Mouse (Mus musculus): ENCODE measurements around the gene Prom1.

The Prom1 gene

DNA sequence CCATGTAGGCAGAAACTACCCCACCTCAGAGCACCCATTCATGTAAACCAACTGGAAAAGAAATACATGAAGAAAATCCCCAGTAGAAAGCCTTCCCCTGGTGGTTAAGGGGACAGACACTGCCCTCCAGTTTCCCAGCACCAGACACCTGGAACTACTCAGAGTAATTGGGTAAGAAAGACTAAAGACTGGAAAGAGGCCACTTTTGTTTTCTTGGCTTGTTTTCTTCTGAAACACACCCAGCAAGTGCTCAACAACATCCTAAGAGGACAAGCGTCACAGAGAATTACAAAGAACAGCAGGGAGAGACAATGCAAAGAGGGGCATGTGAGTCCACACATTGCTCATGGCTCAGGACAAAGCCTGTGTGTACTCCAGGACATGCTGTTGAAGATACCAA lies 20.7 kb downstream of the Prom1 start:
- no peak for DNase-seq (ENCODE audit: low read depth in 1 of 2, low spot score in 2 of 2)

DNA sequence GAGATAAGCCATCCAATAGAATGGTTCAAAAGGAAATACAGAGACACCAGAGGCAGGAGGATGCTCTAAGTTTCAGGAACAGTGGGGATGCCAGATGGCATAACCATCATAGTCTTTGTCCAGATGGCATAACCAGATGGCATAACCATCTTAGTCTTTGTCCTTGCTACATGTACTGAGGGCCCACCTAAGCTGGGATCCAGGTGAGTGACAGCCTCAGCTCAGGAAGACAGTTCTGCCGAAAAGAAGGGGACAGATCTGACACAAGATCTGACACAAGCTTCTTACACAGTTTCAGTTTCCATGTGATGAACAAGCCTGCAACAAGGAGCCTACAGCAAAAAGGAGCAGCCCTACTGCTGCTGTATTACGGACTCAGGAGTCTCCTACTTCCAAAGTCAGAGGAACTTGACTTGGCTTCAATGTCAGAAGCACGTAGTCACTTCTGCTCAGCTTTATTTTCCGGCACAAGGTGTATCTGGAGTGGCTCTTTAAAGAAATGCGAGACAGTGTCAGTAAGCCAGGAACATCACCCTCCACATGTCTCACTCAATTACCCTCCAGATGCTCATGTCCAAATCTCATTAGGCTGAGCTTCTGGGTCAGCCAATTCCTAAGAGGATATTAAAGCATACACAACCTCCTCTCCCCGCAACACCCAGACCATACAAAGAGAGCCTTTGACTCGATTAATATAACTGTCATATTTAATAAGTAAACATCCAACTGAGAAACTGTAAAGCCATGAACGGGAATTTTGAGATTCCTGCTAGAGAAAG lies 21.4 kb downstream of the Prom1 start:
- no peak for DNase-seq (ENCODE audit: low read depth in 1 of 2, low spot score in 2 of 2)

DNA sequence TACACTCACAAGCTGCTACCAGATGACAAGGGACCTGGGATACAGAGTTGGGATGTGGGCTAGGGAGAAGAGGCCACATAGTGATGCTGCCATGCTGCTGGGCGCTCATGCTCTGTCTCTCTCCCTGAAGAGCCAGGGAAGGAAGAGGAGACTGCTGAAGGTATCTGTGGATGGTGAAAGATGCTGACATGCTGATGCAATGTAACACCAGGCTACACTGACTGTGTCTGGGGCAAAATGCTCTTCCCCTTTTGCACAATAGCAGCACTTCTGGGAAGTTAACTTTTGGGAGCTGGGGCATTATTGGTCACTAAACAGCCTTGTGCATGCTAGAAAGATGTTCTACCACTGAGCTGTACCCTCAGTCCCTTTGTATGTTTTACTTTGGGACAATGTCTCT lies 26.4 kb downstream of the Prom1 start:
- no peak for DNase-seq (ENCODE audit: low read depth in 1 of 2, low spot score in 2 of 2)

DNA sequence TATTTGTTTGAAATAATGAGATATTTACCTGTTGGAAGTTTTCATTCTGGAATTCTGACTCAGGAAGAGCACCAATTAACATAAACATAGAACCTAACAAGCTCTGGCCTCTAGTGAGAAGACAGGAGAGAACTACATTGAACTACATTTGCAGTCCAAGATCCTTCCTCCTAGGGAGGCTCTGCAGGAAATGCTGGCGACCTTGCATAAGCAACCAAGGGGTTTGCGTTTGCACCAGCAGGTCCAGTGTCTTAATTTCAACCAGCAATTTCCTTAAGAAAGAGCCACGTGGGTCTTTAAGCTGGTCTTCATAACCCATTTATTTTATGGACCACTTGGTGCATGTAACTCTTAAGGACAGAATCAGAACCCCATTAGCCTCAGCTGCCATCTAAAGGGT lies 28.2 kb downstream of the Prom1 start:
- DNase-seq (ENCODE audit: low read depth in 1 of 2, low spot score in 2 of 2): no peak

DNA sequence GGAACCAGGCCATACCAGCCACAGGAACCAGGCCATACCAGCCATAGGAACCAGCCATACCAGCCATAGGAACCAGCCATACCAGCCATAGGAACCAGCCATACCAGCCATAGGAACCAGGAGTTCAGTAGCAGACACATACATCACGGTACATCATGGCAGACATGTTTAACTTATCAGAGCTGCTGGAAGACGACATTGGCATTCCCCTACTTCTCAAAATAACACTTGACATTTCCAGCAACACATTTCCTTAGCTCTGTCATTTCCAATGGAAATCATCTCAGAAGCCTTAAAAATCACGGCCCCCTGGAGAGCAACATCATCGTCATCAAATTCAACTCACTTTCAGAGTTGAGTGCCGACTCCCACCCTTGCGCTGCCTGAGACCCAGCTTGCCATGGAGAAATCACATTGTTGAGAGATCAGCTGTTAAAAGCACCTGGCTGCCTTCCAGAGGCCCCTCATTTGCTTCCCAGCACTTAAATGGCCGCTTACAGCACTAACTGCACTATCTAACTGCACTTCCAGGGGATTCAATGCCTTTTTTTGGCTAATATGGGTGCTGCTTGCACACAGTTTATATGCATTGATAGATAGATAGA lies 31.2 kb downstream of the Prom1 start:
- no peak for DNase-seq (ENCODE audit: low read depth in 1 of 2, low spot score in 2 of 2)

DNA sequence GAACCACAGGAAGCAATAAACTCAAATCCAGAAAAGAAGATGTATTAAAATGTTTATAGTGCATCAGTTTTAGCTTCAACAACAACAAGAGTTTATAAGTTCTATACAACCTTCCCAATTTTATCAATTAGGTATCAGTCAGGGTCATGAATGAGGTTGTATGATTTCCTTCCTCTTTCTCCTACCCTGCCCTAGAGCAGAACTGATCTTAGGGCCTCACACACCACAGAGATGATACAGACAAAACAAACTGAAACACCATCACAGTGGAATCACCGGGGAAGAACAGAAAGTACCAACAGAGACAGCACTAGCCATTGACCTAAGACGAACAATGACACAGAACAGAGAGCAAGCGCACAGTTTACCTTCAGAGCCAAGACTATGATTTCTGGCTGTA lies 43.6 kb downstream of the Prom1 start:
- DNase-seq (ENCODE audit: low read depth in 1 of 2, low spot score in 2 of 2): no peak

DNA sequence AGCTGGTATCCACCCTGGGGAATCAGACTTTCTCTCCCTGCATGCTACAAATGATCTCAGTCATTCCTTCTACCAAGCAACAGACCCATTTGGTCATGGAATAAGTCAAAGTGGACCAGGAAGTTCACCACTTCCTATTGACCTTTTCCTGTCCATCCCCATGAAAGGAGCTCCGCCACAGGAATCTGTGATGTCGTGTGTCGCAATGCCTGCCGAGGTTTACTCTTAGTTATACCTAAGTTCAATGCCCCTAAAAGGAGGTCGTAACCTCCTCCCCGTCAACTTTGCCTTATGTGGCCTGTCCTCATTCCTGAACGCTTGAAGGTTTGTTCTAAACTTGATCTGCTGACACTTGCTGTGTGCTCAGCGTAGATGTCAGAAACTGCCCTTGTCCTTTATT lies 51.6 kb downstream of the Prom1 start:
- DNase-seq (ENCODE audit: low read depth in 1 of 2, low spot score in 2 of 2): no peak

DNA sequence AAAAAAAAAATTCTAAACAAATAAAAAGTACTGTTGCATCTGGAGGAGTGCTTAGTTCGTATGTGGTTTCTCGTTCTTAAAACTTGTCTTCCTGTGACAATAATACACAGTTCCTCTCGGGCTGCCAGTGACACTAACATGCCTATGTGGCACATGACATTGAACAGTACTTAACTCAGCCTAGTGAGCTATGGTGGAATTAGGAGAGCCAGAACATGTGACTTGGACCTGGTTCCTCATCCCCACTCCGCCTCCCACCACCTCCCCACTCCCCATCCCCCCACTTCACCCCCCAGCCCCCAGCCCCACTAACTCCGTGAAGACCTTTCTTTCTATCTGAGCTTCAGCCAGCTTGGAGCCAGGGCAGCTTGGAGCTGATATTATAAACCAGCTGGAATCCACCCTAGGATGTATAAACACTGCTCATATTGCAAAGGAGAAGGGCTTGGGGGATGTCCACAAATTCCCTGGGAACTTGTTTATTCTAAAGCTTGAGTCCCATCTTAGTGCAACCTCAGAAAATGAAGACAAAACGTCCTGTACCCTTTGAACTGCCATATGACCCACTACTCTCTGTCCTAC lies 52.3 kb downstream of the Prom1 start:
- DNase-seq (ENCODE audit: low read depth in 1 of 2, low spot score in 2 of 2): no peak

DNA sequence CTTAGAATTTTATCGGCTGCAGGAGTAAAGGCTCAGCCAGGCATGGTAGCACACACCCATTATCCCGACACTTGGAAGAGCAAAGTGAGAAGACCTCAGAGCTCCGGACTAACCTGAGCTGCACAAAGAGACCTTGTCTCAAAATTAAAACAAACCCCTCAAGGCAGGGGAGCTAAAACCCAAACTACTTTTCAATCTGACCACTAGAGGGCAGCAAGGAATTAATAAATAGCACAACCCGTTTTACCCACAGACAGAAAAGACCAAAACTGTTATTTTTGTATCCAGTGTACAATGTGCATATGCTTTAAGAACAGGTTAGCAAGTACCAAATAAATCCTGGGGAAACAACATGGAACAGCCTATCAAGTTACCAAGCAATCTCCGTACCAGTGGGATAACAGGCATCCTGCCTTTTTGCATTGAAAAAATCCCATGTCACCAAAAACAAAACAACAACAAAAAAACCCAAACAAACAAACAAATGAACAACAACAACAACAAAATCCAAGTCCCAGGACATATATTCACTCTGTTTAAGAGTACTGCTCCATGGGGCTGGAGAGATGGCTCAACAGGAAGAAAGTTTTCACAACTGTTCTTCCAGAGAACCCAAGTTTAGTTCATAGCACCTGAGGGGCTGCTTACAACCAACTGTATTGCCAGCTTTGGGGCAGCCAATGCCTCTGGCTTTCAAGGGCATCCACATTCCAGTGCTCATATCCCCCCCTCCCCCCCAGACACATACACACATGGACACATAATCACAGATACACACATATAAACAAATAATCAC lies 53.1 kb downstream of the Prom1 start:
- DNase-seq (ENCODE audit: low read depth in 1 of 2, low spot score in 2 of 2): no peak

DNA sequence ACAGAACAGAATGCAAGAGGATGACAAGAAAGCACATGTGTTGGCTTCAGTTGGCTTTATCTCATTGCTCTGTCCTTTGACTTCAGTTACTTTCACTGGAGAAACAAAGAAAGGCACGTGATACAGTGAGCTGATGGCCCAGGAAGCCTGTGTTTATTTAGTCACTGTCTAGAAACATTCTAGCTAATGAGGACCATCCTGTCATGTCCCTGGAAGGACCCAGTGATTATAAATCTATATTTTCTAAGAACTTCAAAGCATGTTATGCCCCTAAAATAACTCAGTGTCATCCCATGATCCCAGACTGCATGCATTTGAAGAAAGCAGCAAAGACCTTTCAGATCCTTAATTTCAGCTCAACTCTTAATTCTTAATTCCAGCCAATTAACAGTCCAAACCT lies 60.1 kb downstream of the Prom1 start:
- DNase-seq (ENCODE audit: low read depth in 1 of 2, low spot score in 2 of 2): no peak

DNA sequence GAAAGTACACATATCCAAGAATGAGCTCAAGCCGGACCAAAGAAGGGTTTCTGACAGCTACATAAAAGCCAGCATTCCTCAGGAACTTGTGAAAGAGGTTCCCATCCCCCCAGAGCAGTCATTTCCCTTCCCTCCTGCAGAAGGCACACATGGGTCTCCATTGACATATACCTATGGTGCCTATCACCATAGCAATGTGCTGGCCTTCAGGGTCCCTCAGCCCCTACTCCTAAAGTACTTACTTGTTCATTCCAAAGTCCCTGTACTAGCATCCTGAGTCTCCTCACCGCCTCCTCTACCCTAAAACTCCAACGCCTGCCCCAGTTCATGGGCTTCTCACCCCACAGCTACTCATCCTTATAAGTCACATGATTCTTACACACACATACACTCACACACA lies 60.8 kb downstream of the Prom1 start:
- DNase-seq (ENCODE audit: low read depth in 1 of 2, low spot score in 2 of 2): no peak

DNA sequence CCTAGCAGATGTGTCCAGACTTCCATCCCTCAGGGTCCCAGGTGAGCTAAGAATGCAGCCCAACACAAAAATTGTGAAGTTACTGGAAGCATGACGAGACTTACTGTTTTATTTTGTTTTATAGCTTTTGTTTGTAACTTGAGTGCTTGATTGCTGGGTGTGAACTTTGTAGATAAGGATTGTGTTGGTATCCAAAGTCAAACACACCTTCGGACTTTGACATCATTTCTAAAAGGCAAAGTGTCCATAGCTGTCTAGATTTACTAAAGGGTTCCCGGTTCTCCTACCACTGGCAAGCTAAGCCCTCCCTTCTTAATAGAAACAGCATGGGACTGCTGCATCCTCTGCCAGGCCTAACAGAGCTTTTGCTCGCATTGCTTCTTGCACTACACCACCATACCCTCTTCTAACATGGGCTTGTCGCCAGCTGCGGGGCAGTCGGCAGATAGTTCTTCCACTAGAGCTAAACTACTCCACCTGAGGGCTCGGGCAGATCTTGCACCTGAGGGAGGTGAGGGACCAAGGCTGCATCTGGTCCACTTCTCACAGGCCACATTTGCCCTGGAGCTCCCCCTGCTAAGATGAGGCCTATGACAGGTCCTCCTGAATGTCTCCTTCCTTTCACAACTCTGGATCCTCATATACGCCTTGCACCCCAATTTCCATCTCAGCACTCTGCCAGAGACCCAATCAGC lies 103.4 kb downstream of the Prom1 start:
- no peak for DNase-seq (ENCODE audit: low read depth in 1 of 2, low spot score in 2 of 2)

DNA sequence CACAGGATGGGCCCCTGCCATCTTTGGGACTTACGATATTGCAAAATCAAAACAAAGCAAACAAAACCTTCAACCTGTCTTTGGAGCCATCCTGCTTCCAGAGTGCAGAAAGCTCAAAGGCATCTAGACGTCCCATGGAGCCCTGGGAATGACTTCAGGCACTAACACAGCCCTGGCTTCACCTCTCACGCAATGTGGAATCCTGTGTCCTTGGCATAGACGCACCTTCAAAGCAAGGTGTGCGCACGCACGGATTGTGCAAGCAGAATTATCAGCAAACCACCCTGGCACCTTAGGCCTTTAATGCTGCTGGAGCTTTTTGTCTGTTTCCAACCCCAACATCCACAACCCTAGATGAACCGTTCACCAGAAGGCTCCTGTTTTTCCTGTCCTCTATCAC lies 104.2 kb downstream of the Prom1 start:
- no peak for DNase-seq (ENCODE audit: low read depth in 1 of 2, low spot score in 2 of 2)

DNA sequence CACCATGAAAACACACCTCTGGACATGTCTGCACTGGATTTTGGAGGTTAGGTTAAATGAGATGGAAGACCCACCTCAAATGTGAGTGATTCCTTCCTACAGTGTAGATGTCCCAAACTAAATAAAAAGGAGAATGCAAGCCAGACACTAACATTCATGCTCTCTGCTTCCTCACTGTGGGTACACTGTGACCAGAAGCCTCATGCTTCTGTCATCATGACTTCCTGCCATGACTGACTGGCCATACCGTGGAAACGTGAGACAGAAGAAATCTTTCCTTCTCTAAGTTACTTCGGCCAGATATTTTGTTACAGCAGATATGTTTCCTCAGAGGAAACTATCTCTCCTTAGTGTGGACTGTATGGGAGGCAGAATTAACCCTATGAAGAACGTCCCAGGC lies 105.7 kb downstream of the Prom1 start:
- DNase-seq (ENCODE audit: low read depth in 1 of 2, low spot score in 2 of 2): no peak

DNA sequence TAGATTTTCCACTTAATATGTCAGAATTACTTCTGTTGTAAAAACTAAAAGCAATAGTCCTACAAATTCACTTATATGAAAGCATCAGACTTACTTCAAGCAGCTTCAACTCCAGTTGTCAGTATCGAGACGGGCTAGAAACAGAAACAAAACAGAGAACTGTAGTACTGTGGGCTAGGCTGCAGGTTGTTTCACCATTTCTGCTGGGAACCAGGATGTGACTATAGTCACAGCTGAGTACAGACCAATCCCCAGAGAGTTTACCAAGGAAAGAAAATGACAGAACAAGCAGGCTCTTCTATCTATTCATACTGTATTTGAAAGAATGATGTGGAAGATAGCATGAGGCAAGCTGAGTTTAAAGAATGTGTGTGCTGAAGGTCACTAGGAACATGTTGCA lies 106.9 kb downstream of the Prom1 start:
- no peak for DNase-seq (ENCODE audit: low read depth in 1 of 2, low spot score in 2 of 2)

DNA sequence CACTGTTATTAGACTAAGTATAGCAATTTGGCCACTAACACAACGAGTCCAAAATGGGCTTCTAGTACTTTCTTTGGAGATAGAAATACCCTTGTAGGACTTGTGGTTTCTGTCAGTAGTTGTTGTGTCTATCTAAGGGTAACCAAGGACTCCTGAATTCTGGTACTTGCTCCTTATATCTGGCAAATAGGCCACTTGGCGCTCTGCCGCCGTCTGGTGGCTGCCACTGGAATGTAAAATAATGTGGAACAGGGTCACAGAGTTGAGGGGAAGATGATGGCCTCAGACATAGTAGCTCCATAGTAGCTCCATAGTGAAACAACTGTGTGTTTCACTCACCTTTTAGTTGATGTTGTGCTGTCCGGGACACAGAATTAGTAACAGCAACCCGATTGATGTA lies 111.5 kb downstream of the Prom1 start:
- peak in 1 of 2 experiments; percentile 10 for DNase-seq (ENCODE audit: low read depth in 1 of 2, low spot score in 2 of 2)

DNA sequence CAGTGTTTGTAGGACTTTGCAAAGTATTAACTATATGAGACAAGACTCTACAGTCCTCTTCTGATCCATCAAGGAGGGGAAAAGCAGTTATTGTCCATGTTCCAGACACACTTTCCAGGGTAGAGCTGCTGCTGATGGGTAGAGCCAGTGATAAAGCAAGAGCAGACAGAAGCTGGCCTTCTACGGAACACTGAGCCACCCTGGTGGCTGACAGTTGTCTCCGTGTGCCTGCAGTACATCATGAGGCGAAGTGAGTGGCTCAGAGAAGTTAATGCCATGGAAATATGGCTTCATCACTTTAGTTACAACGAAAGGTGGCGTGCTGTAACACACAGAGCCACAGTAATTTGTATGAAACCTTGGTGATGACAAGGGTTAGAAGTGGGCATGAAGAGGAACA lies 112.8 kb downstream of the Prom1 start:
- DNase-seq (ENCODE audit: low read depth in 1 of 2, low spot score in 2 of 2): no peak

DNA sequence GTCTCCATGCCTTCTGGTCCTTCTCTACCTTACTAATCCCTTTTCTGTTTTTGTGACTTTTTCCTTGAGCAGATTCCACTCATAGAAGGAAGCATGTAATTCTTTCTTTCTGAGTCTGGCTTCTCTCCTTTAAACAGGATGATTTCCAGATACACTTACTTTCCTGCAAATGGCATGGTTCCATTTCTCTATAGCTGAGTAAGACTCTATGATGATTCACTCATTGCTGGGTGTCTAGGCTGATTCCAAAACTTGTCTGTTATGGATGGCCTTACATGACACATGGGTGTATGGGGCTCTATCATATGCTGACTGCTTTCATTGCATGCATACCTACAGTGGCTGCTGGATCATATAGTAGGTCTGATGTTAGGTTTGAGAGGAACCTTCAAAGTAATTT lies 115.6 kb downstream of the Prom1 start:
- no peak for DNase-seq (ENCODE audit: low read depth in 1 of 2, low spot score in 2 of 2)

DNA sequence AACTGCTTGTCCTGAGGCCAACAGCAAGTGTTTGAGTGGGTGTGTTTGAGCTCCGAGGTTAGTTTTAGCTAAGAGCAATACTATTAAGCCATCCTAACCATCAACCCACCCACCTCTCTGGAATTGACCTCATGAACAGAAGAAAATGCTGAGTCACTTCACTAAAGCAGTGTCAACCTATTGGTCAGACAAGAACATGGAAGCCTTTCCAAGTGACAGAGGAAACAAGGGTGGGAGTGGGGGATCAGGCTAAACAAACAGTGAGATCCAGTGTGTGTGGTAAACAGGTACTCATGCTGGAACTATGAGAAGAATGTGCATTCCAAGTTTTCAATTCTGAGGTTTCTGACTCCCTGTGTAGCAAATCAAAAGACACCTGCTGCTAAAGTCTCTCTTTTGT lies 118.9 kb downstream of the Prom1 start:
- DNase-seq (ENCODE audit: low read depth in 1 of 2, low spot score in 2 of 2): no peak

DNA sequence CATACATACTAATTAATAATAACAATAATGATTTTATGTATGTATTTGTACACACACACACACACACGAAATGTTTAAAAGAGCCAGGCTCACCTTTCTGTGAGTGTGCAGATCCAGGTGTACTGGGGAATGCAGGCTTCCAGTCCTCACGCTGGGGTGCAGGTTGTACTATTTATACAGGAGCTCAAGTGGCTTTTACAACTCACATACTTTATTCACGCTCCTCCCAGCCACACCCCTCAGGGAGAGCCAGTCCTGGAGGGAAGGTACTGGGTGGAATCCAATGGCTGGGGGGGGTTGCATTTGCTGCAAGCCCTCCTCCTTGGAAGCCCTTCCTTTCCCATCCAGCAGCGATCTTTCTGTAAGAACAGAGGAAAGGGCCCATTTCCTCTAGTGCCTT lies 120.2 kb downstream of the Prom1 start, which contains the start of gene Fgfbp1:
Gene Fgfbp1, minus strand, starts transcription at position 160 of the 400 bp plus-strand sequence.
- no peak for DNase-seq (ENCODE audit: low read depth in 1 of 2, low spot score in 2 of 2)

DNA sequence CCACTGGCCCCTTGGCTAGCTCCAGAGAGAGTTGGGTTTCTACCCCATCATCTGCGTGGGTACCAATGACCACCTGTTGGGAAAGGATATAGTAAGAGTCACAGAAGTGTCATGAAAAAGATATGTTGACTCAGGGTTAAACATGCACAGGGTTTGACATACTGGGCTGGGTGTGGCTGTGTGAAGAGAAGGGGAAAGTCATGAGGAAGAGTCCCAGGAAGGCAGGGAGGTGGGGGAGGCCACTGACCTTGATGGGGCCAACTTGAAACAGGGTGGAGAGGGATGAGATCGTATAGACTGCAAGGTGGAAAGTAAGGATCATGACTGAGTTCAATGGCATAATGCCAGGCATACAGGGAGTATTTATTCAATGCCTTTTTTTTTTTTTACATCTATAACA lies 121.4 kb downstream of the Prom1 start:
- DNase-seq (ENCODE audit: low read depth in 1 of 2, low spot score in 2 of 2): no peak

Measured in monocyte, adult 2 months (primary cell).